Mouse (Mus musculus): ENCODE data around the gene Iqce. TPM values are rescaled to one million over a fixed set of nuclear protein-coding genes. Genes with fewer than 3 reads are reported as not detected.

Gene Iqce
- total and polyA plus RNA-seq, 3 experiments, result 6.4 to 21.2 TPM; not detected in 1

GRCm38 (mm10) chr5:140645454-140645853, 56.7 kb downstream of the Iqce start:
- peak overlapping the region; percentile 13; the same call in 1 of the 2 replicates for H3K9ac ChIP-seq (ENCODE audit: control insufficient read depth, low read depth, low read length, poor library complexity, severe bottlenecking)

GRCm38 (mm10) chr5:140644702-140645201, 57.4 kb downstream of the Iqce start:
- Histone ChIP-seq H3K9ac (ENCODE audit: control insufficient read depth, low read depth, low read length, poor library complexity, severe bottlenecking) (peak overlapping the region; percentile 49), H3K27ac (ENCODE audit: control insufficient read depth, low read depth, low read length) (peak overlapping the region; percentile 66)
- no peak for TF ChIP-seq GABPA (IDR thresholded peaks at IDR 0.05; ENCODE audit: low read depth, low read length)
- TF ChIP-seq E2F4 (IDR thresholded peaks at IDR 0.05; ENCODE audit: borderline replicate concordance, low read depth, low read length), result no peak
- TF ChIP-seq MXI1 (IDR thresholded peaks at IDR 0.05; ENCODE audit: low read depth, low read length), result peak; percentile 93
- TF ChIP-seq CTCF (IDR thresholded peaks at IDR 0.05 in 2 of 3, conservative IDR thresholded peaks at IDR 0.05 in 1 of 3; ENCODE audit: control insufficient read depth in 1 of 3, insufficient read depth in 1 of 3, low read depth in 2 of 3, low read length in 3 of 3, poor library complexity in 1 of 3, severe bottlenecking in 1 of 3), result no peak
- no peak for TF ChIP-seq NELFE (IDR thresholded peaks at IDR 0.05; ENCODE audit: low read depth, low read length)
- no peak for TF ChIP-seq CHD1 (IDR thresholded peaks at IDR 0.05; ENCODE audit: low read depth, low read length)
- TF ChIP-seq SMC3 (IDR thresholded peaks at IDR 0.05; ENCODE audit: low read depth, low read length), result 0 out of 2 replicates have a peak, but pooled peaks have one; percentile 8
- no peak for TF ChIP-seq KAT2A (conservative IDR thresholded peaks at IDR 0.05; ENCODE audit: low read depth, low read length)
- TF ChIP-seq RAD21 (IDR thresholded peaks at IDR 0.05; ENCODE audit: low read depth, low read length), result no peak
- no peak for TF ChIP-seq POLR2AphosphoS2 (IDR thresholded peaks at IDR 0.05; ENCODE audit: low read length)
- no peak for TF ChIP-seq POLR2AphosphoS5 (IDR thresholded peaks at IDR 0.05; ENCODE audit: borderline replicate concordance, low read depth, low read length)
- 0 out of 2 replicates have a peak, but pooled peaks have one; percentile 74 for TF ChIP-seq MEF2A (IDR thresholded peaks at IDR 0.05; ENCODE audit: extremely low read depth, insufficient replicate concordance, low read depth, low read length, poor library complexity, severe bottlenecking)
- TF ChIP-seq MYC (IDR thresholded peaks at IDR 0.05; ENCODE audit: low read depth, low read length), result peak; percentile 81; the same call in 1 of the 2 replicates
- TF ChIP-seq ELF1 (IDR thresholded peaks at IDR 0.05; ENCODE audit: low read depth, low read length), result no peak; the same call in 1 of the 2 replicates
- TF ChIP-seq UBTF (IDR thresholded peaks at IDR 0.05; ENCODE audit: borderline replicate concordance, insufficient read depth, low read depth, low read length), result no peak
- no peak for TF ChIP-seq ZNF384 (IDR thresholded peaks at IDR 0.05; ENCODE audit: low read depth, low read length)
- TF ChIP-seq EP300 (IDR thresholded peaks at IDR 0.05; ENCODE audit: low read depth in 1 of 2, low read length in 2 of 2), result peak; percentile 91 to 97
- no peak for TF ChIP-seq ZC3H11A (IDR thresholded peaks at IDR 0.05; ENCODE audit: low read depth, low read length)
- peak; percentile 100 for TF ChIP-seq TCF12 (IDR thresholded peaks at IDR 0.05; ENCODE audit: low read depth, low read length)
- peak; percentile 21; the same call in 1 of the 2 replicates for TF ChIP-seq MYB (IDR thresholded peaks at IDR 0.05; ENCODE audit: low read depth, low read length)
- peak; percentile 56; the same call in 1 of the 2 replicates for TF ChIP-seq MAFK (IDR thresholded peaks at IDR 0.05; ENCODE audit: borderline replicate concordance, low read depth, low read length)
- peak; percentile 75 for TF ChIP-seq USF1 (IDR thresholded peaks at IDR 0.05; ENCODE audit: low read depth, low read length)
- no peak; the same call in 1 of the 2 replicates for TF ChIP-seq HCFC1 (IDR thresholded peaks at IDR 0.05; ENCODE audit: low read depth, low read length)
- peak; percentile 59; the same call in 1 of the 2 replicates for TF ChIP-seq NRF1 (IDR thresholded peaks at IDR 0.05; ENCODE audit: insufficient read depth, low read depth, low read length, poor library complexity, severe bottlenecking)
- peak; percentile 100 for TF ChIP-seq ETS1 (IDR thresholded peaks at IDR 0.05; ENCODE audit: low read depth, low read length)
- peak; percentile 98 for TF ChIP-seq TAL1 (IDR thresholded peaks at IDR 0.05; ENCODE audit: low read length)
- no peak for TF ChIP-seq POLR2A (IDR thresholded peaks at IDR 0.05; ENCODE audit: control insufficient read depth in 1 of 2, insufficient read depth in 1 of 2, low read depth in 1 of 2, low read length in 2 of 2, poor library complexity in 1 of 2)
- TF ChIP-seq ZMIZ1 (IDR thresholded peaks at IDR 0.05; ENCODE audit: low read depth, low read length), result no peak; the same call in 1 of the 2 replicates

More at GRCm38 (mm10) chr5:140645454-140645853, 56.7 kb downstream of the Iqce start:
- no peak for DNase-seq (ENCODE audit: low read depth, low spot score)
- no peaks in the 10 kb centered on the region for H3K27me3 ChIP-seq (ENCODE audit: control insufficient read depth in 1 of 2, insufficient read depth in 2 of 2, low read length in 2 of 2)
- H3K4me3 ChIP-seq (ENCODE audit: control insufficient read depth in 1 of 2, insufficient read depth in 1 of 2, low read depth in 2 of 2, low read length in 2 of 2), result peak overlapping the region in 1 of 2 experiments; percentile 11; a peak in 1 of 4 replicates
- TF ChIP-seq GATA1 (IDR thresholded peaks at IDR 0.05; ENCODE audit: low read depth, low read length) (0 out of 2 replicates have a peak, but pooled peaks have one; percentile 29), POLR2A (IDR thresholded peaks at IDR 0.05; ENCODE audit: control insufficient read depth in 1 of 2, insufficient read depth in 1 of 2, low read depth in 1 of 2, low read length in 2 of 2, poor library complexity in 1 of 2) (no peak), ETS1 (IDR thresholded peaks at IDR 0.05; ENCODE audit: low read depth, low read length) (0 out of 2 replicates have a peak, but pooled peaks have one; percentile 15)
- peaks cover 0 to 27% of the 10 kb centered on the region in 2 experiments; a peak in 2 of 4 replicates for H3K36me3 ChIP-seq (ENCODE audit: control insufficient read depth in 1 of 2, insufficient read depth in 2 of 2, low read length in 2 of 2)
- H3K79me2 ChIP-seq (ENCODE audit: control insufficient read depth, insufficient read depth, low read length, poor library complexity), result peaks cover 4% of the 10 kb centered on the region; the same call in 1 of the 2 replicates
- H3K27ac ChIP-seq (ENCODE audit: control insufficient read depth, low read depth, low read length), result peak overlapping the region; percentile 66
- peaks cover 17 to 46% of the 10 kb centered on the region in 2 experiments for H3K4me1 ChIP-seq (ENCODE audit: control insufficient read depth in 1 of 2, insufficient read depth in 2 of 2, low read length in 2 of 2)
- no peaks in the 10 kb centered on the region for H3K9me3 ChIP-seq (replicated peaks; ENCODE audit: insufficient read depth, low read length)

More at GRCm38 (mm10) chr5:140644702-140645201, 57.4 kb downstream of the Iqce start:
- H3K4me1 ChIP-seq (ENCODE audit: control insufficient read depth in 1 of 2, insufficient read depth in 2 of 2, low read length in 2 of 2), result peaks cover 11 to 40% of the 10 kb centered on the region in 2 experiments
- H3K27me3 ChIP-seq (ENCODE audit: control insufficient read depth in 1 of 2, insufficient read depth in 2 of 2, low read length in 2 of 2), result no peaks in the 10 kb centered on the region
- H3K4me3 ChIP-seq (ENCODE audit: control insufficient read depth in 1 of 2, insufficient read depth in 1 of 2, low read depth in 2 of 2, low read length in 2 of 2), result peak overlapping the region; percentile 11 to 27
- H3K9me3 ChIP-seq (replicated peaks; ENCODE audit: insufficient read depth, low read length), result no peaks in the 10 kb centered on the region
- H3K36me3 ChIP-seq (ENCODE audit: control insufficient read depth in 1 of 2, insufficient read depth in 2 of 2, low read length in 2 of 2), result peaks cover 0 to 27% of the 10 kb centered on the region in 2 experiments; a peak in 2 of 4 replicates
- H3K79me2 ChIP-seq (ENCODE audit: control insufficient read depth, insufficient read depth, low read length, poor library complexity), result peaks cover 4% of the 10 kb centered on the region; the same call in 1 of the 2 replicates
- DNase-seq (ENCODE audit: low read depth, low spot score), result peak; percentile 94

Data from MEL (cell line).